Mouse (Mus musculus): ENCODE data around the gene Mrgprg. TPM values are rescaled to one million over a fixed set of nuclear protein-coding genes. Genes with fewer than 3 reads are reported as not detected.
A peak's percentile ranks its signal among the peaks of the same experiment; 100 is the strongest.

Gene Mrgprg
- polyA plus RNA-seq (2015; fragmentation: Nextera tagmentation; extraction: Ambion mirVana): not detected in 2 replicates

GRCm38 (mm10) chr7:143766893-143767292 is at the start of gene Mrgprg:
Gene Mrgprg (minus strand): TSS chr7:143766993.
- no peak within 1 kb of the TSS for H3K9ac ChIP-seq (ENCODE audit: low read depth, low read length)
- 0 out of 2 replicates have a peak, but pooled peaks cover 3% of the 10 kb centered on the region for H3K4me1 ChIP-seq (replicated peaks; ENCODE audit: control insufficient read depth, insufficient read depth, low read length)
- 37% methylated on average over 6 of the region's 6 CpGs for WGBS
- TF ChIP-seq CTCF (IDR thresholded peaks at IDR 0.05; ENCODE audit: low read depth): no peak
- no peak within 1 kb of the TSS for H3K27ac ChIP-seq (ENCODE audit: low read depth, low read length)
- H3K4me2 ChIP-seq (replicated peaks; ENCODE audit: low read depth): no peak within 1 kb of the TSS
- no peak within 1 kb of the TSS for H3K4me3 ChIP-seq (ENCODE audit: low read depth, low read length)
- no peaks in the 10 kb centered on the region; the same call in 1 of the 2 replicates for H3K27me3 ChIP-seq (replicated peaks; ENCODE audit: control insufficient read depth, insufficient read depth, low read length)
- no peak for ATAC-seq
- no peaks in the 10 kb centered on the region for H3K9me3 ChIP-seq (ENCODE audit: control insufficient read depth)
- H3K36me3 ChIP-seq (ENCODE audit: control insufficient read depth, insufficient read depth): no peaks in the 10 kb centered on the region

GRCm38 (mm10) chr7:143808909-143809308 is 42.1 kb upstream of the Mrgprg start:
- Histone ChIP-seq H3K9ac (ENCODE audit: low read depth, low read length) (no peak overlapping the region), H3K27me3 (replicated peaks; ENCODE audit: control insufficient read depth, insufficient read depth, low read length) (no peaks in the 10 kb centered on the region), H3K4me2 (replicated peaks; ENCODE audit: low read depth) (no peak overlapping the region), H3K4me3 (ENCODE audit: low read depth, low read length) (no peak overlapping the region), H3K27ac (ENCODE audit: low read depth, low read length) (no peak overlapping the region), H3K4me1 (replicated peaks; ENCODE audit: control insufficient read depth, insufficient read depth, low read length) (no peaks in the 10 kb centered on the region; the same call in none of the 2 replicates), H3K9me3 (ENCODE audit: control insufficient read depth) (no peaks in the 10 kb centered on the region), H3K36me3 (ENCODE audit: control insufficient read depth, insufficient read depth) (peaks cover 88% of the 10 kb centered on the region)
- ATAC-seq: no peak
- WGBS: 48% methylated on average over 1 of the region's 1 CpGs
- peak; percentile 82 for TF ChIP-seq CTCF (IDR thresholded peaks at IDR 0.05; ENCODE audit: low read depth)

- H3K36me3 ChIP-seq (ENCODE audit: control insufficient read depth, insufficient read depth): peaks cover 86% of the 10 kb centered on the region
- H3K4me2 ChIP-seq (replicated peaks; ENCODE audit: low read depth): no peak overlapping the region
- H3K9me3 ChIP-seq (ENCODE audit: control insufficient read depth): no peaks in the 10 kb centered on the region
- H3K4me1 ChIP-seq (replicated peaks; ENCODE audit: control insufficient read depth, insufficient read depth, low read length): no peaks in the 10 kb centered on the region; the same call in none of the 2 replicates
- no peaks in the 10 kb centered on the region for H3K27me3 ChIP-seq (replicated peaks; ENCODE audit: control insufficient read depth, insufficient read depth, low read length)
- ATAC-seq: peak; percentile 75
- 31% methylated on average over 5 of the region's 5 CpGs for WGBS
- TF ChIP-seq CTCF (IDR thresholded peaks at IDR 0.05; ENCODE audit: low read depth): no peak
- no peak overlapping the region for H3K27ac ChIP-seq (ENCODE audit: low read depth, low read length)
- H3K4me3 ChIP-seq (ENCODE audit: low read depth, low read length): no peak overlapping the region
- no peak overlapping the region for H3K9ac ChIP-seq (ENCODE audit: low read depth, low read length)
Observed at GRCm38 (mm10) chr7:143805199-143805624, 38.4 kb upstream of the Mrgprg start.

GRCm38 (mm10) chr7:143801195-143802065 is 34.6 kb upstream of the Mrgprg start:
- ATAC-seq: no peak
- no peak for TF ChIP-seq CTCF (IDR thresholded peaks at IDR 0.05; ENCODE audit: low read depth)
- WGBS: 82% methylated on average over 8 of the region's 8 CpGs
- H3K9me3 ChIP-seq (ENCODE audit: control insufficient read depth): no peaks in the 10 kb centered on the region
- no peak overlapping the region for H3K4me3 ChIP-seq (ENCODE audit: low read depth, low read length)
- no peaks in the 10 kb centered on the region; the same call in none of the 2 replicates for H3K4me1 ChIP-seq (replicated peaks; ENCODE audit: control insufficient read depth, insufficient read depth, low read length)
- H3K27me3 ChIP-seq (replicated peaks; ENCODE audit: control insufficient read depth, insufficient read depth, low read length): no peaks in the 10 kb centered on the region
- H3K4me2 ChIP-seq (replicated peaks; ENCODE audit: low read depth): no peak overlapping the region
- H3K36me3 ChIP-seq (ENCODE audit: control insufficient read depth, insufficient read depth): peaks cover 86% of the 10 kb centered on the region
- H3K9ac ChIP-seq (ENCODE audit: low read depth, low read length): no peak overlapping the region
- H3K27ac ChIP-seq (ENCODE audit: low read depth, low read length): no peak overlapping the region

GRCm38 (mm10) chr7:143800770-143801169 is 34.0 kb upstream of the Mrgprg start:
- H3K4me3 ChIP-seq (ENCODE audit: low read depth, low read length): no peak overlapping the region
- peak; percentile 37; the same call in 1 of the 2 replicates for ATAC-seq
- peak overlapping the region; percentile 28 for H3K27ac ChIP-seq (ENCODE audit: low read depth, low read length)
- TF ChIP-seq CTCF (IDR thresholded peaks at IDR 0.05; ENCODE audit: low read depth): no peak
- no peaks in the 10 kb centered on the region for H3K27me3 ChIP-seq (replicated peaks; ENCODE audit: control insufficient read depth, insufficient read depth, low read length)
- H3K9me3 ChIP-seq (ENCODE audit: control insufficient read depth): no peaks in the 10 kb centered on the region
- WGBS: 61% methylated on average over 1 of the region's 1 CpGs
- peaks cover 86% of the 10 kb centered on the region for H3K36me3 ChIP-seq (ENCODE audit: control insufficient read depth, insufficient read depth)
- H3K9ac ChIP-seq (ENCODE audit: low read depth, low read length): no peak overlapping the region
- no peaks in the 10 kb centered on the region; the same call in none of the 2 replicates for H3K4me1 ChIP-seq (replicated peaks; ENCODE audit: control insufficient read depth, insufficient read depth, low read length)
- no peak overlapping the region for H3K4me2 ChIP-seq (replicated peaks; ENCODE audit: low read depth)

- no peak overlapping the region for H3K27ac ChIP-seq (ENCODE audit: low read depth, low read length)
- no peaks in the 10 kb centered on the region for H3K27me3 ChIP-seq (replicated peaks; ENCODE audit: control insufficient read depth, insufficient read depth, low read length)
- 91% methylated on average over 4 of the region's 4 CpGs for WGBS
- no peaks in the 10 kb centered on the region for H3K4me1 ChIP-seq (replicated peaks; ENCODE audit: control insufficient read depth, insufficient read depth, low read length)
- ATAC-seq: no peak
- H3K9ac ChIP-seq (ENCODE audit: low read depth, low read length): no peak overlapping the region
- H3K36me3 ChIP-seq (ENCODE audit: control insufficient read depth, insufficient read depth): peaks cover 84% of the 10 kb centered on the region
- H3K4me2 ChIP-seq (replicated peaks; ENCODE audit: low read depth): no peak overlapping the region
- H3K4me3 ChIP-seq (ENCODE audit: low read depth, low read length): no peak overlapping the region
- no peaks in the 10 kb centered on the region for H3K9me3 ChIP-seq (ENCODE audit: control insufficient read depth)
- TF ChIP-seq CTCF (IDR thresholded peaks at IDR 0.05; ENCODE audit: low read depth): no peak
Observed at GRCm38 (mm10) chr7:143798783-143799182, 32.0 kb upstream of the Mrgprg start.
